Mouse (Mus musculus) embryonic facial prominence, embryonic 13.5 days (tissue): ENCODE measurements around the gene Trpc5. TPM values are rescaled to one million over a fixed set of nuclear protein-coding genes. Genes with fewer than 3 reads are reported as not detected.

Source experiments
- ATAC-seq: fragments of 200-750 bp; cut with Nextera tagmentation; 2 replicates; pipeline ENCODE4 v1.8.0; 2017; ENCODE audit warnings: low read depth; ENCODE audit not compliant: insufficient number of reproducible peaks, insufficient read depth, low FRiP score, low TSS enrichment
- H3K27ac ChIP-seq: fragments of 300-500 bp; sonication (generic); 2 replicates; pipeline ENCODE4 v1.5.1; 2015; ENCODE audit warnings: moderate library complexity, mild to moderate bottlenecking, inconsistent platforms
- H3K27me3 ChIP-seq: fragments of 300-500 bp; sonication (generic); 2 replicates; pipeline ENCODE4 v1.6.1; 2015; ENCODE audit warnings: mild to moderate bottlenecking, inconsistent platforms
- H3K36me3 ChIP-seq: fragments of 300-500 bp; sonication (generic); 2 replicates; pipeline ENCODE4 v1.6.1; 2015; ENCODE audit warnings: mild to moderate bottlenecking, inconsistent platforms
- H3K4me1 ChIP-seq: fragments of 300-500 bp; sonication (generic); 2 replicates; pipeline ENCODE4 v1.6.1; 2015; ENCODE audit warnings: inconsistent platforms
- H3K4me2 ChIP-seq: fragments of 300-500 bp; sonication (generic); 2 replicates; pipeline ENCODE4 v1.6.1; 2015; ENCODE audit warnings: moderate library complexity, mild to moderate bottlenecking, inconsistent platforms
- H3K4me3 ChIP-seq: fragments of 300-500 bp; sonication (generic); 2 replicates; pipeline ENCODE4 v1.5.1; 2015; ENCODE audit warnings: mild to moderate bottlenecking, inconsistent platforms
- H3K9ac ChIP-seq: fragments of 300-500 bp; sonication (generic); 2 replicates; pipeline ENCODE4 v1.6.1; 2015; ENCODE audit warnings: mild to moderate bottlenecking, inconsistent platforms
- H3K9me3 ChIP-seq: fragments of 300-500 bp; sonication (generic); 2 replicates; pipeline ENCODE4 v1.6.1; 2016; ENCODE audit warnings: inconsistent platforms
- WGBS: fragments of 180-500 bp; shearing (Covaris S2); methylation state at CpG from one replicate; pipeline ENCODE4 v1.1.7; 2015; ENCODE audit warnings: mixed read lengths; 5-methylcytosine and 5-hydroxymethylcytosine counted together
- polyA plus RNA-seq: library from polyadenylated mRNA; unstranded; fragments of >200 nt; fragmentation: Nextera tagmentation; extraction: Ambion mirVana; gene quantifications from 2 replicates; pipeline ENCODE4 v1.2.1, GENCODE M21; 2015

The Trpc5 gene
- polyA plus RNA-seq, 1 experiment from 2014 or later, result 0.34 TPM

GRCm38 (mm10) chrX:144335332-144336015 is 352.5 kb downstream of the Trpc5 start:
- 51% methylated on average over 8 of the region's 8 CpGs for WGBS
- Histone ChIP-seq H3K9me3 (no peaks in the 10 kb centered on the region), H3K27ac (no peak overlapping the region), H3K27me3 (0 out of 2 replicates have a peak, but pooled peaks cover 3% of the 10 kb centered on the region), H3K4me3 (no peak overlapping the region), H3K4me2 (no peak overlapping the region), H3K36me3 (no peaks in the 10 kb centered on the region), H3K4me1 (no peaks in the 10 kb centered on the region), H3K9ac (no peak overlapping the region)
- ATAC-seq, result no peak

Other genes starting within 250 kb of the Trpc5 start
- gene Trpc5os, start 231.6 kb downstream of the Trpc5 start, polyA plus RNA-seq, result not detected in 2 replicates
- gene Rtl4, start 727 bp upstream of the Trpc5 start, polyA plus RNA-seq, result 0.11 and 0.21 TPM in 2 replicates